Mouse (Mus musculus): ENCODE measurements around the gene Rpl18a. TPM values are rescaled to one million over a fixed set of nuclear protein-coding genes. Genes with fewer than 3 reads are reported as not detected.

Rpl18a gene
- polyA plus RNA-seq, 1 experiment from 2014 or later, result 2,427 TPM

DNA sequence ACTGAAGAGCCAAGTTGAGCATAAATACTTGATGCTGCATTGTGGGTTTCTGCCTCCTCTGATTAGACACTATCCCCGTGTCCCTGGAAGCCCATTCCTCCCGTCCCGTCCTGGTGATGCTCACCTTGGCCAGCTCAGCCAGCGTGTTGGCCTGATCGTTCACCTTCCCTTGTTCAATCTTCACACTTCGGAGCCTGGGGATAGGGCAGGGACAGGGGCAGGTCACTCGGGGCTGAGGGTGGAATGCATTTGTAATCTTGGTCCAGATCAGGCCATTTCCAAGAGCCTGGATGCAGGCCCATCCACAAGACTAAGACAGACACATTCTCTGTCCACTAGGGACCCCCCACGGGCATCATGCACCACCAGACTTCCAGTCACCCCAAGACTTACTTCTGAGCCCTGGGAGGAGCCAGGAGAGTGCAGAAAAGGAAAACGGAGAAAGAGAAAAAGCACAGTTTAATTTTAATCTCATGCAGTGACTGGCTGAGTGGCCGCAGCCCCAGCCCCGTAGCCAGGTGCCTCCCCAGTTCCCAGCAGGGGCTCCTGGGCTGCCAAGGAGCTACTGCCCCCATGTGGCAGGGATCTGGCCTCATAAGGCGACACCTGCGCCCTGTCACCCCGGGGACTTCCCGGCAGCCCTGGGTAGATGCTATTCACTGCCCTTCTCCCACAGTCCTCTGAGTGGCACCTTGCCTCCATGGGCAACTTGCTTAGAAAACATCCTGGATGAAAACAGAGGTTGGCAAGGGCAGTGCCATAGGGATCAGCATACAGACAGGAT is 50.6 kb downstream of the Rpl18a start:
- Histone ChIP-seq H3K9ac (replicated peaks; ENCODE audit: low read depth, low read length) (no peak overlapping the region), H3K36me3 (ENCODE audit: control insufficient read depth, insufficient read depth, low read length) (no peaks in the 10 kb centered on the region), H3K27me3 (ENCODE audit: control insufficient read depth, insufficient read depth, low read length) (no peaks in the 10 kb centered on the region), H3K4me2 (ENCODE audit: low read depth, low read length) (no peak overlapping the region), H3K4me3 (ENCODE audit: low read depth, low read length) (no peak overlapping the region), H3K27ac (ENCODE audit: low read depth, low read length) (no peak overlapping the region), H3K9me3 (ENCODE audit: control insufficient read depth, low read length) (no peaks in the 10 kb centered on the region), H3K4me1 (ENCODE audit: control insufficient read depth, insufficient read depth, low read length) (no peaks in the 10 kb centered on the region)
- 57% methylated on average over 15 of the region's 15 CpGs for WGBS
- ATAC-seq (ENCODE audit: low read depth), result no peak

DNA sequence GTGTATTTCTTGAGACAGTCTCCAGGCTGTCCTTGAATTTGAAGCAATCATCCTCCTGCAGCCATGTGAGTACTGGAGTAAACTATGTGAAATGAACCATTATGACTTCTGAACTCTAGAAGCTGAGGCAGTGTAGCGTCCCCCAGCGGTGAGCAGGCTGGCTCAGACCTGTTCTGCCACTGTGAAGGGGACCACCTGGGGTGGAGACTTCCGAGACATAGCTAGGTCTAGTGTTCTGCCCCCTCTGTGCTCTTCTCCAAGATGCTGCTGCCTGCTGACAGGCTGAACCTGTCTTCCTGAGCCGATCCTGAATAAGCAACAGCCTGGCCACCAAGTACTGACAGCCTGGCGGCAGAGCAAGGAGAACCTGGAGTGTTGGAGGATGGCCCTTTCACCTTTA is 52.1 kb downstream of the Rpl18a start:
- Histone ChIP-seq H3K4me2 (ENCODE audit: low read depth, low read length) (no peak overlapping the region), H3K4me3 (ENCODE audit: low read depth, low read length) (no peak overlapping the region), H3K36me3 (ENCODE audit: control insufficient read depth, insufficient read depth, low read length) (no peaks in the 10 kb centered on the region), H3K9ac (replicated peaks; ENCODE audit: low read depth, low read length) (no peak overlapping the region), H3K9me3 (ENCODE audit: control insufficient read depth, low read length) (no peaks in the 10 kb centered on the region), H3K4me1 (ENCODE audit: control insufficient read depth, insufficient read depth, low read length) (no peaks in the 10 kb centered on the region), H3K27me3 (ENCODE audit: control insufficient read depth, insufficient read depth, low read length) (no peaks in the 10 kb centered on the region), H3K27ac (ENCODE audit: low read depth, low read length) (no peak overlapping the region)
- 40% methylated on average over 5 of the region's 5 CpGs for WGBS
- no peak for ATAC-seq (ENCODE audit: low read depth)

MicroRNAs encoded within 50 kb of the gene (microRNA counts, 519-probe panel; counts per million panel counts)
- microRNA mmu-miR-1969, result not detected

Small RNA genes within 50 kb of the gene (microRNA-seq; reads per million reads assigned to microRNA genes)
- gene Mir1969 (2.6 reads per million), gene Mir7067 (0.85 reads per million)

Other genes starting within 250 kb of the Rpl18a start
- 74.5 and 85.2 TPM in 2 replicates for gene Pgpep1, start 237.0 kb downstream of the Rpl18a start, polyA plus RNA-seq (2014; fragmentation: Nextera tagmentation; extraction: Ambion mirVana)
- 193 and 194 TPM in 2 replicates for gene Lsm4, start 224.2 kb downstream of the Rpl18a start, polyA plus RNA-seq (2014; fragmentation: Nextera tagmentation; extraction: Ambion mirVana)
- gene Jund, start 198.5 kb downstream of the Rpl18a start, polyA plus RNA-seq (2014; fragmentation: Nextera tagmentation; extraction: Ambion mirVana), result 115 and 119 TPM in 2 replicates
- 0.13 TPM in 1 of 2 replicates, not detected in the other for gene Iqcn, start 194.0 kb downstream of the Rpl18a start, polyA plus RNA-seq (2014; fragmentation: Nextera tagmentation; extraction: Ambion mirVana)
- gene Gm3336, start 178.9 kb downstream of the Rpl18a start, polyA plus RNA-seq (2014; fragmentation: Nextera tagmentation; extraction: Ambion mirVana), result not detected in 2 replicates
- gene Pde4c, start 173.7 kb downstream of the Rpl18a start, polyA plus RNA-seq (2014; fragmentation: Nextera tagmentation; extraction: Ambion mirVana), result 0.10 and 0.27 TPM in 2 replicates
- gene Rab3a, start 142.7 kb downstream of the Rpl18a start, polyA plus RNA-seq (2014; fragmentation: Nextera tagmentation; extraction: Ambion mirVana), result 570 and 690 TPM in 2 replicates
- 36.5 and 41.2 TPM in 2 replicates for gene Mpv17l2, start 136.5 kb downstream of the Rpl18a start, polyA plus RNA-seq (2014; fragmentation: Nextera tagmentation; extraction: Ambion mirVana)
- gene Pik3r2, start 120.7 kb downstream of the Rpl18a start, polyA plus RNA-seq (2014; fragmentation: Nextera tagmentation; extraction: Ambion mirVana), result 72.2 and 75.6 TPM in 2 replicates
- 20.2 and 23.4 TPM in 2 replicates for gene Mast3, start 92.4 kb downstream of the Rpl18a start, polyA plus RNA-seq (2014; fragmentation: Nextera tagmentation; extraction: Ambion mirVana)
- gene Il12rb1, start 89.0 kb downstream of the Rpl18a start, polyA plus RNA-seq (2014; fragmentation: Nextera tagmentation; extraction: Ambion mirVana), result not detected in 2 replicates
- gene Arrdc2, start 57.7 kb downstream of the Rpl18a start, polyA plus RNA-seq (2014; fragmentation: Nextera tagmentation; extraction: Ambion mirVana), result 8.9 and 9.3 TPM in 2 replicates
- gene Kcnn1, start 34.2 kb downstream of the Rpl18a start, polyA plus RNA-seq (2014; fragmentation: Nextera tagmentation; extraction: Ambion mirVana), result 12.6 and 13.0 TPM in 2 replicates
- 155 and 159 TPM in 2 replicates for gene Ccdc124, start 23.5 kb downstream of the Rpl18a start, polyA plus RNA-seq (2014; fragmentation: Nextera tagmentation; extraction: Ambion mirVana)
- gene Slc5a5, start 4.7 kb downstream of the Rpl18a start, polyA plus RNA-seq (2014; fragmentation: Nextera tagmentation; extraction: Ambion mirVana), result 1.7 and 2.6 TPM in 2 replicates
- 50.1 and 54.8 TPM in 2 replicates for gene Map1s, start 8.5 kb upstream of the Rpl18a start, polyA plus RNA-seq (2014; fragmentation: Nextera tagmentation; extraction: Ambion mirVana)

Measured in neural tube, embryonic 14.5 days (tissue).